Mouse (Mus musculus) heart, postnatal 0 days (tissue): ENCODE data around the gene Dnah8. TPM values are rescaled to one million over a fixed set of nuclear protein-coding genes. Genes with fewer than 3 reads are reported as not detected.

Experiments used
- ATAC-seq: fragments of 200-750 bp; cut with Nextera tagmentation; 2 replicates; pipeline ENCODE4 v1.8.0; 2017; ENCODE audit warnings: low read depth, moderate number of reproducible peaks, moderate library complexity; ENCODE audit not compliant: insufficient read depth
- DNase-seq: peaks from one replicate; pipeline ENCODE4 v3.0.0-alpha.2; 2016; ENCODE audit warnings: low spot score
- H3K27ac ChIP-seq: fragments of 300-500 bp; sonication (generic); 2 replicates; pipeline ENCODE4 v1.5.1; 2014; ENCODE audit warnings: low read depth, mild to moderate bottlenecking
- H3K27me3 ChIP-seq: fragments of 300-500 bp; sonication (generic); 2 replicates; pipeline ENCODE4 v1.6.1; 2014; ENCODE audit warnings: low read length, mixed read lengths; ENCODE audit not compliant: control insufficient read depth, insufficient read depth
- H3K36me3 ChIP-seq: fragments of 300-500 bp; sonication (generic); replicated peaks from 2 replicates; pipeline ENCODE4 v1.6.1; 2014; ENCODE audit warnings: low read length, mixed read lengths; ENCODE audit not compliant: control insufficient read depth, insufficient read depth
- H3K4me1 ChIP-seq: fragments of 300-500 bp; sonication (generic); 2 replicates; pipeline ENCODE4 v1.6.1; 2014; ENCODE audit warnings: antibody characterized with exemption; ENCODE audit not compliant: control insufficient read depth, insufficient read depth
- H3K4me2 ChIP-seq: fragments of 300-500 bp; sonication (generic); 2 replicates; pipeline ENCODE4 v1.6.1; 2014; ENCODE audit warnings: low read depth, mild to moderate bottlenecking, low read length, moderate library complexity
- H3K4me3 ChIP-seq: fragments of 300-500 bp; sonication (generic); 2 replicates; pipeline ENCODE4 v1.5.1; 2014; ENCODE audit warnings: low read depth, low read length
- H3K9ac ChIP-seq: fragments of 300-500 bp; sonication (generic); replicated peaks from 2 replicates; pipeline ENCODE4 v1.6.1; 2014; ENCODE audit warnings: low read depth, low read length, mixed read lengths
- H3K9me3 ChIP-seq: fragments of 300-500 bp; sonication (generic); replicated peaks from 2 replicates; pipeline ENCODE4 v1.6.1; 2016; ENCODE audit warnings: low read length; ENCODE audit not compliant: control insufficient read depth
- CTCF ChIP-seq: IDR thresholded peaks from 2 replicates; pipeline ENCODE4 v1.5.1; 2016; ENCODE audit warnings: antibody characterized with exemption, control low read depth, low read depth
- EP300 ChIP-seq: IDR thresholded peaks from 2 replicates; pipeline ENCODE4 v1.6.1; 2016; ENCODE audit warnings: antibody characterized with exemption, low read depth
- WGBS: fragments of 180-500 bp; shearing (Covaris S2); extraction: QIAGEN DNeasy Blood & Tissue Kit; methylation state at CpG from one replicate; pipeline ENCODE4 v1.1.7; 2014; 5-methylcytosine and 5-hydroxymethylcytosine counted together
- polyA plus RNA-seq: library from polyadenylated mRNA; unstranded; fragments of >200 nt; fragmentation: Nextera tagmentation; extraction: Ambion mirVana; gene quantifications from 2 replicates; pipeline ENCODE4 v1.2.1, GENCODE M21; 2015
- total RNA-seq: library from RNA; depleted of rRNA; stranded (reverse); fragments of >200 nt; gene quantifications from 2 replicates; pipeline ENCODE4 v1.2.3, GENCODE M21; 2014; ENCODE audit warnings: low replicate concordance

Dnah8 gene
- total and polyA plus RNA-seq, 2 experiments from 2014 or later = 0.59 to 1.5 TPM

GRCm38 (mm10) chr17:30580781-30581180 lies 43.4 kb upstream of the Dnah8 start:
- TF ChIP-seq CTCF (no peak), EP300 (no peak)
- Histone ChIP-seq H3K4me3 (no peak overlapping the region), H3K4me1 (peaks cover 6% of the 10 kb centered on the region), H3K27me3 (no peaks in the 10 kb centered on the region), H3K36me3 (no peaks in the 10 kb centered on the region), H3K4me2 (no peak overlapping the region), H3K27ac (no peak overlapping the region), H3K9ac (no peak overlapping the region), H3K9me3 (no peaks in the 10 kb centered on the region)
- no peak for ATAC-seq
- no peak for DNase-seq
- 63% methylated on average over 1 of the region's 1 CpGs for WGBS

- ATAC-seq (no peak), DNase-seq (no peak)
- TF ChIP-seq EP300 = no peak
- TF ChIP-seq CTCF = no peak
- H3K4me1 ChIP-seq = peaks cover 6% of the 10 kb centered on the region
- no peak overlapping the region for H3K9ac ChIP-seq
- H3K4me3 ChIP-seq = no peak overlapping the region
- no peaks in the 10 kb centered on the region for H3K9me3 ChIP-seq
- no peak overlapping the region for H3K4me2 ChIP-seq
- no peaks in the 10 kb centered on the region for H3K36me3 ChIP-seq
- no peaks in the 10 kb centered on the region for H3K27me3 ChIP-seq
- WGBS = 76% methylated on average over 6 of the region's 6 CpGs
- no peak overlapping the region for H3K27ac ChIP-seq
These were observed 43.0 kb upstream of the Dnah8 start for GRCm38 (mm10) chr17:30581201-30581600.

GRCm38 (mm10) chr17:30582313-30582712 lies 41.8 kb upstream of the Dnah8 start:
- TF ChIP-seq CTCF = no peak
- no peak for TF ChIP-seq EP300
- H3K9me3 ChIP-seq = no peaks in the 10 kb centered on the region
- no peak for DNase-seq
- H3K9ac ChIP-seq = no peak overlapping the region
- 78% methylated on average over 3 of the region's 3 CpGs for WGBS
- no peak for ATAC-seq
- no peak overlapping the region for H3K4me3 ChIP-seq
- no peak overlapping the region for H3K27ac ChIP-seq
- H3K36me3 ChIP-seq = no peaks in the 10 kb centered on the region
- H3K27me3 ChIP-seq = no peaks in the 10 kb centered on the region
- H3K4me1 ChIP-seq = no peaks in the 10 kb centered on the region
- H3K4me2 ChIP-seq = no peak overlapping the region

GRCm38 (mm10) chr17:30583258-30584001 lies 40.7 kb upstream of the Dnah8 start:
- Histone ChIP-seq H3K4me1 (no peaks in the 10 kb centered on the region), H3K27me3 (no peaks in the 10 kb centered on the region), H3K27ac (no peak overlapping the region), H3K9me3 (no peaks in the 10 kb centered on the region), H3K4me2 (no peak overlapping the region), H3K4me3 (no peak overlapping the region), H3K9ac (no peak overlapping the region), H3K36me3 (no peaks in the 10 kb centered on the region)
- ATAC-seq = no peak
- DNase-seq = no peak
- TF ChIP-seq EP300 = no peak
- no peak for TF ChIP-seq CTCF
- WGBS = 88% methylated on average over 2 of the region's 2 CpGs

GRCm38 (mm10) chr17:30590417-30591198 lies 33.5 kb upstream of the Dnah8 start:
- no peak overlapping the region for H3K27ac ChIP-seq
- DNase-seq (peak; percentile 20), ATAC-seq (no peak)
- peak; percentile 68 for TF ChIP-seq CTCF
- no peak for TF ChIP-seq EP300
- no peak overlapping the region for H3K9ac ChIP-seq
- no peaks in the 10 kb centered on the region for H3K9me3 ChIP-seq
- H3K36me3 ChIP-seq = peaks cover 29% of the 10 kb centered on the region
- WGBS = 58% methylated on average over 17 of the region's 17 CpGs
- no peak overlapping the region for H3K4me2 ChIP-seq
- H3K4me3 ChIP-seq = no peak overlapping the region
- no peaks in the 10 kb centered on the region for H3K4me1 ChIP-seq
- H3K27me3 ChIP-seq = no peaks in the 10 kb centered on the region
